Mouse (Mus musculus) embryo, embryonic 9.5 days (tissue): ENCODE results near the gene Gpr162.
"Not testable (repeated sequence)": the region's sequence is repeated elsewhere in the genome, so short reads cannot be mapped to it uniquely, and the experiment has no call there.

Experiments used
- DNase-seq: peaks from one replicate; pipeline ENCODE4 v3.0.0-alpha.2; 2017; ENCODE audit errors: extremely low spot score

Gpr162 gene

DNA sequence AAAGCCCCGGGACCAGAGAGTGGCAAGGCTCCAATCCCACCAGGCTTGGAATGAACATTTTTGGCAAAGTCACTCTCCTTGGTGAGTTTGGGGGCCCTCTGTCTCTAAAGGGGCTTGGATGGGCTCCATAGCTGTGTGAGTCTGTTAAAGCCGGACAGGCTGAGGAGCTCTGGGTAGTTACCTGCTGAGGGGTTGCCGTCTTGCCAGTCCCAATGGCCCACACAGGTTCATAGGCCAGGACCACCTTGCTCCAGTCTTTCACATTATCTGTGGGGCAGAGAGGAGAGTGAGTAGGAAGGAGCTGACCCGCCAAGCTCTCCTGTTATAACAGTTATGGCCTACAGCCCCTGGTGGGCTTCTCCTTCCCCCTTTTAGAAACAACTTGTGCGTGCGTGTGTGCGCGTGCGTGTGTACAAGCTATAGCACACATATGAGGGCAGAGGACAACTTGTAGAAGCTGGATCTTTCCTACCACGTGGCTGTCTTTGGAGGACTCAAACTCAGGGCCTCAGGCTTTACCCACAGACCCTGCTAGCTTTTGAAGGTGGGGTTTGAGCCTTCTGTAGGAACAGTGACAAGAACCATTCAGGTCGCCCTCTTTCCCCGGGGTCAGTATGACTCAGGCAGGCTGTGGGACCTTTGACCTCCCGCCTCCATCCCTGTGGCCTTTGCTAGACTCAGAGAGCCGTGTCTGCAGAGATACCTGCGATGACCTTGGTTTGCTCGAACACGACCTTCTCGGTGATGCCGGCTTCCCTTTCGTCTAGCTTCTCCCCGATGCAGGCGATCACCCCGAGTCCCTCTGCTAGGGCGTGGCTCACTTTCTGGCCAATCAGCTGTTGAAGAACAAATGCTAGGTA lies 51.9 kb downstream of the Gpr162 start:
- no peak for DNase-seq

DNA sequence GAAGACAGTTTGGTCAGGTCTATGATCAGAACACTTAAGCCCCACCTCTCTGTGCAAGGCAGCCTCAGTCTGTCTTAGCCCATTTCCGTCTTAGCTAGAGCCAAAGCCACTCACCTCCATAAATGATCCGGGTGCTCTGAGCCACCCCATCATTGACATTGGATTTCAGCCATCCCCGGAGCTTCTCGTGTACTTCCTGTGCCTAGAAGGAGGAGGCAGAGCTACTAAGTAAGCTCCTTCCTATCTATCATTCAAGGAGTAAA lies 52.4 kb downstream of the Gpr162 start:
- DNase-seq: no peak

DNA sequence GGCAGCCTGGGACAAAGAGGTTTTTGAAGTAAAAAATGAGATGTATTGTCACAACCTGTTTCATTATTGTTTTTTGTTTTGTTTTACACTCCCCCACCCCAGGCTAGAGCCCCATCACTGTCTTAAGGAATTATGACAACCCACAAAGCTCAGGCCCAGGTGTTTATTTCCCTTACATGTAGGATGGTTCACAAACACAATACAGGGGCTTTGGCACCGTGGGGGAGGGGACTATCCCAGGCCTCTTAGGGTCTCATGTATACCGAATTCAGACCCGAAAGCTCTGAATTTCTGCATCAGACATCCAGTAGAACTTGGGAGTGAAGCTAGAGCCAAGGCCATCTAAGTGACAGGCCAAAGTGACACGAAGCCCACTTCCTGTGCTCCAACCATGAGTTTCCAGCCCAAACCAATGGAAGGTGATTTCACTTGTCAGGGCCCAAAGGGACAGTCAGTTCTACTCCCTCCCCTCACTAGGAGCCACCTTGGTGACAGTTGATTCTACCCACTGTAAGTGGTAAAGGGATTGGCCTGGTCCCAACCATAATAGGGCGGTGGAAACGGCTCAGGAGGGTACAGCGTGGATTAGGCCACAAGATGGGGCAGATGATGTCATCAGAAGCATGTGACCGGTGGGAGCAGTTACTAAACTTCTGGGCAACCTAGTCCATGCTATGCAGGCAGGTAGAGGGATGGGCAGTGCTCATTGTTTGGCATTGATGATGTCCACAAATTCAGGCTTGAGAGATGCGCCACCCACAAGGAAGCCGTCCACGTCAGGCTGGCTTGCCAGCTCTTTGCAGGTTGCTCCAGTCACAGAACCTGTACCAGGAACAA lies 53.0 kb downstream of the Gpr162 start:
- DNase-seq: not testable (repeated sequence)

- no peak for DNase-seq
Measured at GRCm38 (mm10) chr6:124809775-124810538, 53.8 kb downstream of the Gpr162 start.

GRCm38 (mm10) chr6:124809052-124809774 lies 54.6 kb downstream of the Gpr162 start:
- peak; percentile 91 for DNase-seq
